Mouse (Mus musculus) heart, postnatal 0 days (tissue): Measurements from ENCODE around the gene Rfx2.

Experiments
- CTCF ChIP-seq: IDR thresholded peaks from 2 replicates; pipeline ENCODE4 v1.5.1; 2016; ENCODE audit warnings: antibody characterized with exemption, control low read depth, low read depth
- EP300 ChIP-seq: IDR thresholded peaks from 2 replicates; pipeline ENCODE4 v1.6.1; 2016; ENCODE audit warnings: antibody characterized with exemption, low read depth

- TF ChIP-seq CTCF (no peak), EP300 (no peak)
Observed at GRCm38 (mm10) chr17:56819032-56819545, 11.7 kb downstream of the Rfx2 start.
